Mouse (Mus musculus): ENCODE data around the gene Rab42. TPM values are rescaled to one million over a fixed set of nuclear protein-coding genes. Genes with fewer than 3 reads are reported as not detected.

Gene Rab42
- polyA plus RNA-seq, 1 experiment from 2014 or later, result 0.54 TPM

DNA sequence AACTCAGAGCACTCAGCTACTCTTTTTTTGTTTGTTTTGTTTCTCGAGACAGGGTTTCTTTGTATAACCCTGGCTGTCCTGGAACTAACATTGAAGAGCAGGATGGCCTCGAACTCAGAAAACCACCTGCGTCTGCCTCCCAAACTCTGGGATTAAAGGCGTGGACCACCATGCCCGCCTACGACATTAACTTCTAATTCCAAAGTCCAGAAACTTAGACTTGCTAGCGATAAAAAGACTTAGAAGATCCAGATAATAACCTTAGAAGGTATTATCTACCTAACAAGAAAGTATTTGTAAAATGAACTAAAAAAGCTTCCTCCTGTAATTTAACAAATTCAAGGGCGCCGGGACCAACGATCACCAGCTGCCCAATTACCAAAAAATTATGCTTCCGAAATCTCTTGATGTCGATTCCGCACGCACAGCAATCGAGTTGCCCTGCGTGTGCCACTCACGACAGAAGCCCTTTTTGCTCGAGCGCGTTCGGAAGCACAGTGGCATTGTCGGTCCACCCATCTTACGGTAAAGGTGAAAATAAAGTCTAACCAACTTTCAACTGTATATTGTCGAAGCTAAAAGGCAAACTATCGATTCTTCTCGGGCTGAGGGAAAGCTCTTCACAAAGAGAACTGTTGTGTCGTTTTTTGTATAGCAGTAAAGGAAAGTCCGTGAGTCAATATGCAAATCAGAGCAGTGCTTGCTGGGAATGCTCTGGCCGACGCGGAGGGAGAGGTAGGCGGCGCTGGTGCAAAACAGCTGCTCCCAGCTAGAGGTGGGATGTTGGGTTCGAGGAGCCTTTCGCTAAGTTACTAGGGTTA is 33.2 kb downstream of the Rab42 start:
- WGBS (ENCODE audit: insufficient replicate concordance), result under 1% methylated on average over 35 of the region's 35 CpGs
- Histone ChIP-seq H3K27me3 (no peaks in the 10 kb centered on the region), H3K4me3 (replicated peaks) (peak overlapping the region; percentile 42), H3K9me3 (replicated peaks) (no peaks in the 10 kb centered on the region), H3K36me3 (replicated peaks) (no peaks in the 10 kb centered on the region), H3K9ac (peak overlapping the region; percentile 53), H3K27ac (replicated peaks) (peak overlapping the region; percentile 90), H3K4me1 (replicated peaks) (peaks cover 48% of the 10 kb centered on the region), H3K4me2 (peak overlapping the region; percentile 66)
- ATAC-seq (ENCODE audit: insufficient read depth), result peak; percentile 72

DNA sequence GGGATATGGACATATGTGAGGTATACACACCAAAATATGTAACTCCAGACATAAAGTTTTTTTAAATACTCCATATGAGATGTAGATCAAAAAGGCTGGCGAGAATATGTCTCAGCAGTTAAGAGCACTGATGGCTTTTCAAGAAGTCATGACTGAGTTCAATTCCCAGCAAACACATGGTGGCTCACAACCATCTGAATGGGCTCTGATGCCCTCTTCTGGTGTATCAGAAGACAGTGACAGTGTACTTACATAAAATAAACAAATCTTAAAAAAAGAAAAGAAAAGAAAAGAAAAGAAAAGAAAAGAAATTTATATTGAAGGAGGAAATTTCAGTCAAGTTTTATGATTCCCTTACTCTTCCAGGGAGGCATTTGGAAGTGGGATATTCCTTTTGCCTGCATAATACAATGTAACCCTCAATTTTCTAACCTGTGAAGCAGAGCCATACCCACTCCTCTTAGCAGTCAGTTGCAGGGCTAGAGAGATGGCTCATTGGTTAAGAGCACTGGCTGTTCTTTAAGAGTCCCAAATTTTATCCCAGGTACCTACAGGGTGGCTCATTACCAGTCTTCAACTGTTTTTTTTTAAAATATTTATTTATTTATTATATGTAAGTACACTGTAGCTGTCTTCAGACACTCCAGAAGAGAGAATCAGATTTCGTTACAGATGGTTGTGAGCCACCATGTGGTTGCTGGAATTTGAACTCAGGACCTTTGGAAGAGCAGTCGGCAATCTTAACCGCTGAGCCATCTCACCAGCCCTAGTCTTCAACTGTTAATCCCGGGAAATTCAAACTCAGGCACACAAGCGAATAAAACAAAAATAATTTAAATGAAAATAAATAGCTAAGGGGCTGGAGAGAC is 34.1 kb downstream of the Rab42 start:
- Histone ChIP-seq H3K4me1 (replicated peaks) (peaks cover 48% of the 10 kb centered on the region), H3K4me3 (replicated peaks) (no peak overlapping the region), H3K9me3 (replicated peaks) (no peaks in the 10 kb centered on the region), H3K27ac (replicated peaks) (peak overlapping the region; percentile 90), H3K4me2 (peak overlapping the region; percentile 66), H3K36me3 (replicated peaks) (no peaks in the 10 kb centered on the region), H3K9ac (peak overlapping the region; percentile 53; the same call in 1 of the 2 replicates), H3K27me3 (no peaks in the 10 kb centered on the region)
- WGBS (ENCODE audit: insufficient replicate concordance), result 4% methylated on average over 6 of the region's 6 CpGs
- no peak for ATAC-seq (ENCODE audit: insufficient read depth)

DNA sequence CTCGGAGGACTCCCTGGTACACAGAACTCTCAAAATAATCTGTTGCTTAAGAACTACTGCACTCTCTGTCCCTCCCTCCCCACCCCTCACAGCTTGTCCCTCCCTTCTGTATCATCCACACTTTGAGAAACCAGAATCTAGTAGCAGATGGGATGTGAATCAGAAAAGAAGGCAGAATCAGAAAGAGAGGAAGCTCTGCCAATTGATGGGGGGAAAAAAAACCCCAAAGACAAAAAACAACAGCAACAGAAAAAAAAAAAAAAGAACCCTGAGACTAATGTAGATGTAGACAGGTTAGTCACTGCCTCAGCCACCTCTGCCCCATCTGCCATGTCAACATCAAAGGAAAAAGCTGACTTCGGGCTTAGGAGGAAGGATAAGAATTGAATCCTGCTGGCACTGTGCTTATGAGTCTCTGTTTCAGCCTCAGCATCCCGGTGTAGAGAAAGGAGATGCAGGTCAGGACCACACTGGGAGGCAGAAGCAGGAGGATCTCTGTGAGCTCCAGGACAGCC is 36.3 kb downstream of the Rab42 start:
- H3K4me1 ChIP-seq (replicated peaks), result peaks cover 48% of the 10 kb centered on the region
- no peaks in the 10 kb centered on the region for H3K27me3 ChIP-seq
- H3K9me3 ChIP-seq (replicated peaks), result no peaks in the 10 kb centered on the region
- 75% methylated on average over 3 of the region's 3 CpGs for WGBS (ENCODE audit: insufficient replicate concordance)
- no peak overlapping the region for H3K4me2 ChIP-seq
- no peak overlapping the region for H3K27ac ChIP-seq (replicated peaks)
- no peak overlapping the region for H3K9ac ChIP-seq
- no peak overlapping the region for H3K4me3 ChIP-seq (replicated peaks)
- no peaks in the 10 kb centered on the region for H3K36me3 ChIP-seq (replicated peaks)
- no peak for ATAC-seq (ENCODE audit: insufficient read depth)

GRCm38 (mm10) chr4:132263313-132263712 is 39.9 kb downstream of the Rab42 start:
- Histone ChIP-seq H3K9me3 (replicated peaks) (no peaks in the 10 kb centered on the region), H3K27me3 (no peaks in the 10 kb centered on the region), H3K9ac (no peak overlapping the region), H3K27ac (replicated peaks) (no peak overlapping the region), H3K36me3 (replicated peaks) (0 out of 2 replicates have a peak, but pooled peaks cover under 1% of the 10 kb centered on the region), H3K4me1 (replicated peaks) (peaks cover 48% of the 10 kb centered on the region), H3K4me3 (replicated peaks) (no peak overlapping the region), H3K4me2 (no peak overlapping the region)
- no peak for ATAC-seq (ENCODE audit: insufficient read depth)
- WGBS (ENCODE audit: insufficient replicate concordance), result 60% methylated on average over 7 of the region's 7 CpGs

DNA sequence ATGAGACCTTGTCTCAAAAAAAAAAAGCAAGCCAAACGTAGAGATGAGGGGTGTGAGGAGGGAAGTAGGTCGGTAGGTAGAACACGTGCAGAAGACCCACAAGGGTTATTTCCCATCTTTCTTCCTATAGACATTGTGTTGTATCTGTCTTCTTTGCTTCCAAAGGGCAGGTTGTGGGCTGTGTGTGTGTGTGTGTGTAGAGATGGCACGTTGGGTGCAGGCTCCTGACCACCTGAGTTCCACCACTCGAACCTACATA is 40.9 kb downstream of the Rab42 start:
- peak overlapping the region; percentile 89 for H3K4me3 ChIP-seq (replicated peaks)
- 0 out of 2 replicates have a peak, but pooled peaks cover 6% of the 10 kb centered on the region for H3K36me3 ChIP-seq (replicated peaks)
- 34% methylated on average over 5 of the region's 5 CpGs for WGBS (ENCODE audit: insufficient replicate concordance)
- H3K4me1 ChIP-seq (replicated peaks), result peaks cover 47% of the 10 kb centered on the region
- H3K27ac ChIP-seq (replicated peaks), result peak overlapping the region; percentile 93
- H3K9me3 ChIP-seq (replicated peaks), result no peaks in the 10 kb centered on the region
- H3K27me3 ChIP-seq, result no peaks in the 10 kb centered on the region
- H3K4me2 ChIP-seq, result peak overlapping the region; percentile 82
- no peak for ATAC-seq (ENCODE audit: insufficient read depth)
- H3K9ac ChIP-seq, result peak overlapping the region; percentile 95; the same call in 1 of the 2 replicates

GRCm38 (mm10) chr4:132261514-132262357 is 41.4 kb downstream of the Rab42 start, which contains the start of gene Gmeb1:
Gene Gmeb1, minus strand, starts transcription at chr4:132261602.
- Histone ChIP-seq H3K4me3 (replicated peaks) (peak within 1 kb of the TSS; percentile 89), H3K4me2 (peak within 1 kb of the TSS; percentile 82), H3K9me3 (replicated peaks) (no peaks in the 10 kb centered on the region), H3K9ac (peak within 1 kb of the TSS; percentile 95), H3K4me1 (replicated peaks) (peaks cover 47% of the 10 kb centered on the region), H3K27ac (replicated peaks) (peak within 1 kb of the TSS; percentile 93), H3K27me3 (no peaks in the 10 kb centered on the region), H3K36me3 (replicated peaks) (0 out of 2 replicates have a peak, but pooled peaks cover 6% of the 10 kb centered on the region)
- ATAC-seq (ENCODE audit: insufficient read depth), result peak; percentile 84
- 12% methylated on average over 33 of the region's 49 CpGs for WGBS (ENCODE audit: insufficient replicate concordance)

GRCm38 (mm10) chr4:132260404-132261379 is 42.5 kb downstream of the Rab42 start:
- peak overlapping the region; percentile 82 for H3K4me2 ChIP-seq
- H3K9ac ChIP-seq, result peak overlapping the region; percentile 95
- 0 out of 2 replicates have a peak, but pooled peaks cover 6% of the 10 kb centered on the region for H3K36me3 ChIP-seq (replicated peaks)
- H3K4me1 ChIP-seq (replicated peaks), result peaks cover 52% of the 10 kb centered on the region
- H3K4me3 ChIP-seq (replicated peaks), result peak overlapping the region; percentile 89
- no peaks in the 10 kb centered on the region for H3K9me3 ChIP-seq (replicated peaks)
- no peaks in the 10 kb centered on the region for H3K27me3 ChIP-seq
- peak overlapping the region; percentile 93 for H3K27ac ChIP-seq (replicated peaks)
- WGBS (ENCODE audit: insufficient replicate concordance), result 2% methylated on average over 44 of the region's 64 CpGs
- ATAC-seq (ENCODE audit: insufficient read depth), result peak; percentile 80

DNA sequence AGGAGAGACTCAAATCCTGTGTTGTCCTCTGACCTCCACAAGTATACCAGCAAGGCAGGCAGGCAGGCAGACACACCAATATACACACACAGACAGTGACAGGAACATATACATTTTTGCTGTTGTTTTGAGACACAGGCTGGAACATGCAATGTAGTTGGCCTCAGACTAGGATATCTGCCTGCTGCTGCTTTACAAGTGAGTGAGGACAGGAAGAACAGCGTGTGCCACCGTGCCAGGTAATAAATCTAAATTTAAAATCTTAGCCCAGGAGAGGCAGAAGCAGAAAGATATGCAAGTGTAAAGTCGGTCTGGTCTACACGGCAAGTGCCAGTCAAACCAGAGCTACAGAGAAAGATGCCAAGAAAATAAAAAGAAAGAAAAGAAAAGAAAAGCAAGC is 43.9 kb downstream of the Rab42 start:
- 63% methylated on average over 4 of the region's 4 CpGs for WGBS (ENCODE audit: insufficient replicate concordance)
- Histone ChIP-seq H3K4me3 (replicated peaks) (peak overlapping the region; percentile 89), H3K4me1 (replicated peaks) (peaks cover 61% of the 10 kb centered on the region), H3K27me3 (no peaks in the 10 kb centered on the region), H3K4me2 (peak overlapping the region; percentile 82), H3K27ac (replicated peaks) (peak overlapping the region; percentile 93), H3K9ac (peak overlapping the region; percentile 95), H3K36me3 (replicated peaks) (0 out of 2 replicates have a peak, but pooled peaks cover 6% of the 10 kb centered on the region), H3K9me3 (replicated peaks) (no peaks in the 10 kb centered on the region)
- ATAC-seq (ENCODE audit: insufficient read depth), result no peak

DNA sequence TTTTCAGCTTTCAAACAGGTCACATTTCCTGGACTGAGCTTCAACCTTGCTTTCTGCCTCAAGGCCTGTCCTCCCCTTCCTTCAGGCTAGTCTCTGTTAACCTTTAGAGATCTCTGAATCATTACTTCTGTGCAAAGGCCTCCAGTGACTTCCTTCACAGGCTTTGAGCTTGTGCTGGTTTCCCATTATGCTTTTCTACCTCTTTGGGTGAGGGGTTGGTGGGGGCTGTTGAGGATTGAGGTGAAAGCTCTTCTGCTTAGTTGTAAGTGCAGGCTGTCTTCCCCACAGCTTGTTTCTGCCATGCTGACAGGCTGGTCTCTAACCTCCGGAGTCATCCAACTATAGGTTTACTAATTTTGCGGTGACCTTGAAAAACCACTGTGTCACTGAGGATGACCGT is 46.8 kb downstream of the Rab42 start:
- ATAC-seq (ENCODE audit: insufficient read depth), result no peak
- Histone ChIP-seq H3K9ac (no peak overlapping the region), H3K9me3 (replicated peaks) (no peaks in the 10 kb centered on the region), H3K4me1 (replicated peaks) (peaks cover 58% of the 10 kb centered on the region), H3K27ac (replicated peaks) (no peak overlapping the region), H3K27me3 (no peaks in the 10 kb centered on the region), H3K4me3 (replicated peaks) (no peak overlapping the region), H3K4me2 (no peak overlapping the region), H3K36me3 (replicated peaks) (peaks cover 12% of the 10 kb centered on the region)
- WGBS (ENCODE audit: insufficient replicate concordance), result 85% methylated on average over 3 of the region's 3 CpGs

Data from liver, embryonic 15.5 days (tissue).